Mouse (Mus musculus): ENCODE data around the gene Apoa1. TPM values are rescaled to one million over a fixed set of nuclear protein-coding genes. Genes with fewer than 3 reads are reported as not detected.

Gene Apoa1
- polyA plus RNA-seq, 1 experiment from 2014 or later: 27,203 TPM

DNA sequence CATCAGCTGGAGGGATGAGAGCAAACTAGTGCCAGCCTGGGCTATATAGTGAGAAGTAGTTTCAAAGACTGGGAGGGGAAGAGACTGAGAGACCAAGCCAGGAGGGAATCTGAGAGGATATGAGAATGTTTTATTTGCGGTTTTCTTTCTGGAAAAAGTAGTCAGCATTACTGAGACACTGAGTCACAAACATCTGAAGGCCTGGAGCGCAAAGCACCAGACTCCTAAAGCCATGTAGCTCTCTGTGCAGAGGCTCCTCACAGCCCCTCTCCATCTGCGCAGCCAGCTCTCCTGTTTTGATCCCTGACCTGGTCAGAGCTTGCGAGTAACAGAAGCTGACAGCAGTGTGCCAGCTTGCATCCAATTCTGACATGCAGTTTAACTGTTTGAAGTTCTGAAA lies 40.0 kb upstream of the Apoa1 start:
- Histone ChIP-seq H3K4me2 (ENCODE audit: low read depth, low read length) (no peak overlapping the region), H3K9ac (replicated peaks) (no peak overlapping the region), H3K27me3 (ENCODE audit: insufficient read depth, low read length) (no peaks in the 10 kb centered on the region), H3K4me3 (ENCODE audit: low read depth, low read length) (no peak overlapping the region), H3K27ac (ENCODE audit: low read depth) (no peak overlapping the region), H3K36me3 (replicated peaks; ENCODE audit: insufficient read depth, low read length) (peaks cover 10% of the 10 kb centered on the region; the same call in 1 of the 2 replicates), H3K4me1 (ENCODE audit: insufficient read depth) (no peaks in the 10 kb centered on the region), H3K9me3 (ENCODE audit: low read length) (no peaks in the 10 kb centered on the region)
- DNase-seq (no peak), ATAC-seq (no peak)
- 87% methylated on average over 4 of the region's 4 CpGs for WGBS (ENCODE audit: insufficient replicate concordance)
- TF ChIP-seq CTCF (IDR thresholded peaks at IDR 0.05; ENCODE audit: low read depth) (no peak), EP300 (IDR thresholded peaks at IDR 0.05; ENCODE audit: low read depth) (no peak)

DNA sequence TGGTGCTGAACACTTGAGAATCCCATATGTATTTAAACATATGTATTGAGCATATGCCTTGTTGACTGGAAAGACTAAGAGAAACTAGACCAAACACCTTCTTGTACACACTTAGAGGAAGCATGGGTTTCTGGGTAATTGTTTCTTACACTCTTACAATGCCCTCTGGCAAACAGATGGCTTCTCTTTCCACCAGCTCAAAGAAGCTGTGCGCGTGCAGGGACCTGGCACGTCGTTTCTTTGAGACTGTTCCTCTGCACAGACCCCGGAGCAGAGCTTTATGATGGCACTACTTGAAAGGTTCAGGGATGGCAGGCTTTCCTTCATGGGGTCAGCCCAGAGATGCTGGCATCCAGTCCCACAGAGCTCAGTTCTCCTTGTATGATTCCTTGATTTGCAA lies 39.4 kb upstream of the Apoa1 start:
- Histone ChIP-seq H3K27ac (ENCODE audit: low read depth) (no peak overlapping the region), H3K36me3 (replicated peaks; ENCODE audit: insufficient read depth, low read length) (peaks cover 11% of the 10 kb centered on the region; the same call in 1 of the 2 replicates), H3K4me2 (ENCODE audit: low read depth, low read length) (no peak overlapping the region), H3K4me3 (ENCODE audit: low read depth, low read length) (no peak overlapping the region), H3K9ac (replicated peaks) (no peak overlapping the region), H3K9me3 (ENCODE audit: low read length) (no peaks in the 10 kb centered on the region), H3K4me1 (ENCODE audit: insufficient read depth) (no peaks in the 10 kb centered on the region), H3K27me3 (ENCODE audit: insufficient read depth, low read length) (no peaks in the 10 kb centered on the region)
- WGBS (ENCODE audit: insufficient replicate concordance): 89% methylated on average over 5 of the region's 5 CpGs
- DNase-seq (no peak), ATAC-seq (no peak)
- no peak for TF ChIP-seq CTCF (IDR thresholded peaks at IDR 0.05; ENCODE audit: low read depth)
- no peak for TF ChIP-seq EP300 (IDR thresholded peaks at IDR 0.05; ENCODE audit: low read depth)

DNA sequence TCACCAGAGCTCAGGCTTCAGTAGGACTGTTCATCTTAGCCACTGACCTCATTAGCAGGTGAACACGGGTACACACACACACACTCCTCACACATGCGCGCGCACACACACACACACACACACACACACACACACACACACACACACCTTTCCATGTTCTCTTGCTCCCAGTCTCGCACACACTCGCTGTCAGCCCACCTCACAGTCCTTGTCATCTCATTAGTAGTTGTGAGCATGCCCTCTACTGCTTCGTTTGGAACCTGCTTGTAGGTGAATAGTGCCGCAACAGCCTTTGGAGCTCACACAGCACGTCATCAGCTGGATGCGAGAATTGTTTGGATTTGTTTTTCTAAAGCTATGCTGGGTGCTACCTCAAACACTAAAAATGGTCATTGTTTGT lies 39.0 kb upstream of the Apoa1 start:
- Histone ChIP-seq H3K9ac (replicated peaks) (no peak overlapping the region), H3K27me3 (ENCODE audit: insufficient read depth, low read length) (no peaks in the 10 kb centered on the region), H3K4me1 (ENCODE audit: insufficient read depth) (no peaks in the 10 kb centered on the region), H3K9me3 (ENCODE audit: low read length) (no peaks in the 10 kb centered on the region), H3K27ac (ENCODE audit: low read depth) (no peak overlapping the region), H3K4me3 (ENCODE audit: low read depth, low read length) (no peak overlapping the region), H3K36me3 (replicated peaks; ENCODE audit: insufficient read depth, low read length) (peaks cover 14% of the 10 kb centered on the region), H3K4me2 (ENCODE audit: low read depth, low read length) (no peak overlapping the region)
- 86% methylated on average over 10 of the region's 10 CpGs for WGBS (ENCODE audit: insufficient replicate concordance)
- DNase-seq (no peak), ATAC-seq (no peak)
- TF ChIP-seq EP300 (IDR thresholded peaks at IDR 0.05; ENCODE audit: low read depth): no peak
- TF ChIP-seq CTCF (IDR thresholded peaks at IDR 0.05; ENCODE audit: low read depth): no peak

DNA sequence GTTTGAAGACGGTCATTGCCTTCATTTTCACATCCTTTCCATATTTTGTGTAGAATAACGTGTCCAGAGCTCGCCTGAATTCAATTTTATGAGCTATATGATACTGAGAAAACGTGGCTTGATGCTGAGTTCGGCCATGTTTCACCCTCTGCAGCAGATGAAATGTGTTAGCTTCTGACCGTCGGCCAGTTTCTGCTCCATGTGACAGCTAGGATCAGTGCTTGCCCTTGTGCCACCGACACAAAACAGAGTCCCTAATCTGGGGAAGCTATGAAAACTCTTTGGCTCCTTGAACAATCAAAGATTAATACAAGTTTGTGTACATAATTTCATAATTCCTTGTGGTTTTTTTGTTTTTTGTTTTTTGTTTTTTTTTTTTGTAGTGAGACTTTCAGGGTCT lies 37.1 kb upstream of the Apoa1 start:
- H3K4me3 ChIP-seq (ENCODE audit: low read depth, low read length): no peak overlapping the region
- H3K4me2 ChIP-seq (ENCODE audit: low read depth, low read length): no peak overlapping the region
- no peaks in the 10 kb centered on the region for H3K4me1 ChIP-seq (ENCODE audit: insufficient read depth)
- no peak overlapping the region for H3K27ac ChIP-seq (ENCODE audit: low read depth)
- H3K9me3 ChIP-seq (ENCODE audit: low read length): no peaks in the 10 kb centered on the region
- WGBS (ENCODE audit: insufficient replicate concordance): 73% methylated on average over 8 of the region's 8 CpGs
- H3K36me3 ChIP-seq (replicated peaks; ENCODE audit: insufficient read depth, low read length): peaks cover 30% of the 10 kb centered on the region
- H3K9ac ChIP-seq (replicated peaks): no peak overlapping the region
- no peak for TF ChIP-seq EP300 (IDR thresholded peaks at IDR 0.05; ENCODE audit: low read depth)
- TF ChIP-seq CTCF (IDR thresholded peaks at IDR 0.05; ENCODE audit: low read depth): no peak
- DNase-seq (no peak), ATAC-seq (no peak)
- H3K27me3 ChIP-seq (ENCODE audit: insufficient read depth, low read length): no peaks in the 10 kb centered on the region

GRCm38 (mm10) chr9:46191644-46192043 lies 36.7 kb upstream of the Apoa1 start:
- ATAC-seq: no peak
- Histone ChIP-seq H3K27ac (ENCODE audit: low read depth) (no peak overlapping the region), H3K36me3 (replicated peaks; ENCODE audit: insufficient read depth, low read length) (peaks cover 30% of the 10 kb centered on the region), H3K27me3 (ENCODE audit: insufficient read depth, low read length) (no peaks in the 10 kb centered on the region), H3K4me3 (ENCODE audit: low read depth, low read length) (no peak overlapping the region), H3K4me2 (ENCODE audit: low read depth, low read length) (no peak overlapping the region), H3K4me1 (ENCODE audit: insufficient read depth) (no peaks in the 10 kb centered on the region), H3K9ac (replicated peaks) (no peak overlapping the region), H3K9me3 (ENCODE audit: low read length) (no peaks in the 10 kb centered on the region)
- no peak for DNase-seq
- WGBS (ENCODE audit: insufficient replicate concordance): 22% methylated on average over 1 of the region's 1 CpGs
- TF ChIP-seq CTCF (IDR thresholded peaks at IDR 0.05; ENCODE audit: low read depth) (peak; percentile 58), EP300 (IDR thresholded peaks at IDR 0.05; ENCODE audit: low read depth) (no peak)

DNA sequence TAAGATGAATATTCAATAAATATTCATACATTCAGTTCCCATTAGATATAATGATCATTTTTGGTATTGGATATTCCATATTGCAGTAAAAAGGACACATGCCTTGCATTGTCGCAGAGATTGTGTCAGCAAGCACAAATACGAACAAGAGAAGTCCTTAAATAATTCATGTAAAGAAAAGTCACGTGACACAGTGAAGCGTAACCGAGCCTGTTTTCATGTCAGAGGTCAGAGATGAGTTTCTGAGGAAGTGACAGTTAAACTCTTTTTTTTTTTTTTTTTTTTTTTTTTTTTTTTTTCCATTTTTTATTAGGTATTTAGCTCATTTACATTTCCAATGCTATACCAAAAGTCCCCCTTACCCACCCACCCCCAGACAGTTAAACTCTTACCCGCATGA lies 35.7 kb upstream of the Apoa1 start:
- TF ChIP-seq EP300 (IDR thresholded peaks at IDR 0.05; ENCODE audit: low read depth) (no peak), CTCF (IDR thresholded peaks at IDR 0.05; ENCODE audit: low read depth) (no peak)
- no peaks in the 10 kb centered on the region for H3K9me3 ChIP-seq (ENCODE audit: low read length)
- no peak overlapping the region for H3K4me2 ChIP-seq (ENCODE audit: low read depth, low read length)
- 71% methylated on average over 6 of the region's 6 CpGs for WGBS (ENCODE audit: insufficient replicate concordance)
- H3K27me3 ChIP-seq (ENCODE audit: insufficient read depth, low read length): no peaks in the 10 kb centered on the region
- H3K27ac ChIP-seq (ENCODE audit: low read depth): no peak overlapping the region
- ATAC-seq: no peak
- H3K4me3 ChIP-seq (ENCODE audit: low read depth, low read length): no peak overlapping the region
- H3K4me1 ChIP-seq (ENCODE audit: insufficient read depth): no peaks in the 10 kb centered on the region
- H3K36me3 ChIP-seq (replicated peaks; ENCODE audit: insufficient read depth, low read length): peaks cover 25% of the 10 kb centered on the region
- DNase-seq: no peak
- H3K9ac ChIP-seq (replicated peaks): no peak overlapping the region

DNA sequence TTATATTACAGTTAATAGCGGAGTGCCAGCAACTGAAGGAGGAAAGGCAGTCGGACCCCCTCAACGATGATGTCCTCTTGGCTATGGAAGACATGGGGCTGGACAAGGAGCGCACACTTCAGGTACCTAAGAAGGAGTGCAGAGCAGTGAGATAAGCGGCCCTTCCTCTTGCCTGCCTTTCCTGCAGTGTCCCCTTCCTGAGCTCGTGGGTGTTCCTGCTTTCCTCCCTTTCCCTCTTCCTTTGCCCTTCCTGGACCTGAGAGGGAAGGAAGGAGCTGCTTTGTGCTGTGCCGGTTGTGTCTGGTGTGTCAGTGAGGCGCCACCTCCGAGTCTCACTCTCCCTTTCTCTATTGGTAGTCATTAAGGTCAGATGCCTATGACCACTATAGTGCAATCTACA lies 33.6 kb upstream of the Apoa1 start:
- Histone ChIP-seq H3K9ac (replicated peaks) (no peak overlapping the region), H3K4me1 (ENCODE audit: insufficient read depth) (peaks cover 11% of the 10 kb centered on the region; the same call in 1 of the 2 replicates), H3K4me2 (ENCODE audit: low read depth, low read length) (no peak overlapping the region), H3K27me3 (ENCODE audit: insufficient read depth, low read length) (no peaks in the 10 kb centered on the region), H3K4me3 (ENCODE audit: low read depth, low read length) (no peak overlapping the region), H3K36me3 (replicated peaks; ENCODE audit: insufficient read depth, low read length) (peaks cover 34% of the 10 kb centered on the region), H3K9me3 (ENCODE audit: low read length) (no peaks in the 10 kb centered on the region), H3K27ac (ENCODE audit: low read depth) (no peak overlapping the region)
- 76% methylated on average over 9 of the region's 9 CpGs for WGBS (ENCODE audit: insufficient replicate concordance)
- TF ChIP-seq EP300 (IDR thresholded peaks at IDR 0.05; ENCODE audit: low read depth): no peak
- no peak for TF ChIP-seq CTCF (IDR thresholded peaks at IDR 0.05; ENCODE audit: low read depth)
- DNase-seq (no peak), ATAC-seq (no peak)

Data from liver, postnatal 0 days (tissue).